Mouse (Mus musculus) frontal cortex, postnatal 10 days (tissue): ENCODE data around the gene Angptl8.

Experiments
- DNase-seq, 2 experiments: peaks; one replicate each; pipeline ENCODE4 v3.0.0; 2022; ENCODE audit warnings: low spot score in 2 of 2, mixed read lengths in 1 of 2

The Angptl8 gene

DNA sequence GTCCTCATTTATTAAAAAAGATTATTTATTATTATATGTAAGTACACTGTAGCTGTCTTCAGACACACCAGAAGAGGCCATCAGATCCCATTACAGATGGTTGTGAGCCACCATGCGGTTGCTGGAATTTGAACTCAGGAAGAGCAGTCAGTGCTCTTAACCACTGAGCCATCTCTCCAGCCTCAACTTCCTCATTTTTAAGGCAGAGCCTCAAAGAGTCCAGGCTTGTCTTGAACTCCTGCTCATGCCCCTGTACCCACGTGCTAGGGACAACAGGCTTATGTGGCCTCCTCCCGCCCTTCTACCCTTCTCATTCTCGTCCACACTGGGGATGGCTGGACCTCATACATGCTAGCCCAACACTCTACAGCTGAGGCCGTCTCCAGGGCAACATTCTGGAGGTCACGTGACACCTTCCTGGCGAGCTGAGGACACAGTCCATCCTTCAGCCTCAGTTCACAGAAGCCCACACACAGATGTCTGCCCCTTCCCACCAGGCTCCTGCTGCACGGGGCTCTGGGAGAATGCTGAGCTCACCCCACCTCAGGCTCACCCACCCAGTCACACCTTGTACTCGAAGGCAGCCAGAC, 18.5 kb upstream of the Angptl8 start:
- no peak for DNase-seq

DNA sequence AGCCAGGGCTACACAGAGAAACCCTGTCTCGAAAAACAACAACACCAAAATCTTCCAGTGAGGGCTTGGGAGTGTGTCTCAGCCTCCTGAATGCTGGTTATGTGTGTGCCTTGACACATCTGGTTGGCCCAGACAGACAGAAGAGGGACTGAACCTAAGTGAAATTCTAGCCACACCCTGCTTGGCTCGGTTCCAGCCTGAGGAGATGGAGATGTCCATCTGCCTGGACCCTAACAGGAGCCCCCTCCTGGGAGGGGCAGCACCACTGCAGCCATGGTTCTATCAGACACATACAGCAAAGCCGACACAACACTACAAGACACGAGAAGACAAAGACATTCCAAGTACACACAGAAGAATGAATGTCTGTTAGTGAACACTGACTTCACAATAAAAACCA, 17.2 kb upstream of the Angptl8 start:
- DNase-seq = no peak

DNA sequence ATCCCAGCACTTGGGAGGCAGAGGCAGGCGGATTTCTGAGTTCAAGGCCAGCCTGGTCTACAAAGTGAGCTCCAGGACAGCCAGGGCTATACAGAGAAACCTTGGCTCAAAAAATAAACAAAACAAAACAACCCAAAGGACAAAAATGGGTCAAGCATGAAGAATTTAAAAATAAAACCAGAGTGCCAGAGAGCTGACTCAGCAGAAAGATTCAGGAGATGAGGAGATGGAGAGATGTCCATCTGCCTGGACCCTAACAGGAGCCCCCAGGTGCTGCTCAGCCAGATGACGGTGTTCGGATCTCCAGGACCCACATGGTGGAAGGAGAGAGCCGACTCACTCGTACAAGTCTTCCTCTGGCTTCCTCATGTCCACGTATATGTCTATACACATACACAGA, 16.7 kb upstream of the Angptl8 start:
- DNase-seq = no peak

DNA sequence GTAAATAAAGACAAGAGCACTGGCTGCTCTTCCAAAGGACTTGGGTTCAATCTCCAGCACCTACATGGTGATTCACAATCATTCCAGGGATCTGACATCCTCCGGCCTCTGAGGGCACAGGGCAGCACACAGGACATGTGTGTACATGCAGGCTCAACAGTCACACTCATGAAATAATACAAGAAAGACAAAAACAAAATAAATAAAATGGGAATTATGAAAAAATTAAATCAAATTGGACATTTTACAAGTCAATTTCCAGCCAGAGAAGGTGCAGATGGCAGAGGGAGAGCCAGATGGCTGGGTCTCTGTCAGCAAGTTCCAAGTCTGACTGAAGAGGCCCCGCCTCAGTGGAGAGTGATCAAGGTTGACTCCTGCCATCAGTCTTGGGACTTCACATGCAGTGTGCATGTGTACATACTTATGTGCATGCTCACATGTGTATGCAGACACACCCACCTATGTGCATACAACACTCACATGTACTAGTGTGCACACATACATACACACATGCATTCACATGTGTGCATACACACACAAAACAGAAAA, 16.1 kb upstream of the Angptl8 start:
- no peak for DNase-seq

DNA sequence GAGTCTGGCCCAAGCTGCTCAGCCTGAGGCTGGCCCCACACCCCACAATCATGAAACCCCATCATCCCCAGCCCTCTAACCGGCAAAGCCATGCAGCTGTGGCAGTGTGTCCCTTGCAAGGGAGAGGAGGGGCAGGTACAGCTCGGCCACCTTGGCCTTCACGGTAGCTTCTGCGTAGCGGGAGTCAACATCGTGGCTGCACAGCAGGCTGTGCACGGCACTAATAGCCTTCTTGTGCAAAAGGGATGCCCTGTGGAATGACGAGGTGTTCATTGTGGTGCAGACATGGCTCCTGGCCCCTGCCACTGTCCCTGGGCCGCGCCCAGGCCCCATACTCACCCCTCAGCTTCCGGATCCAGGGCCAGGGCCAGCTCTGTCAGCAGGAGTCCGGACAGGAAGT, 15.1 kb upstream of the Angptl8 start:
- no peak for DNase-seq

DNA sequence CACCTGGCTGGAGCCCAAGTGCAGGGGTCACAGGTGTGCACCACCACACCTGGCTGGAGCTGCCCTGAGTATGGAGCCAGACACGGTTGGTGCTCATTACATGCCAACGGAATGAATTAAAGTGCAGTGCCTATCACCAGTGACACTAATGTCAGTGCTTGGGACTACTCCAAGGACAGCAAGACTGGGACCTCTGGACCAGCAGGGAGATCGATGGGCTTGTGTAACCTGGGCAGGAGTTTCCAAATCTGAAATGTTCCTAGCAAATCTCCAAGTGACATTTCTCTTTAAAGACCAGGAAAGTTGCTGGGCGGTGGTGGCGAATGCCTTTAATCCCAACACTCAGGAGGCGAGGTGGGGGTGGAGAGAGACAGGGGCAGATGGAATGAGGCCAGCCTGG, 12.6 kb upstream of the Angptl8 start:
- no peak for DNase-seq

DNA sequence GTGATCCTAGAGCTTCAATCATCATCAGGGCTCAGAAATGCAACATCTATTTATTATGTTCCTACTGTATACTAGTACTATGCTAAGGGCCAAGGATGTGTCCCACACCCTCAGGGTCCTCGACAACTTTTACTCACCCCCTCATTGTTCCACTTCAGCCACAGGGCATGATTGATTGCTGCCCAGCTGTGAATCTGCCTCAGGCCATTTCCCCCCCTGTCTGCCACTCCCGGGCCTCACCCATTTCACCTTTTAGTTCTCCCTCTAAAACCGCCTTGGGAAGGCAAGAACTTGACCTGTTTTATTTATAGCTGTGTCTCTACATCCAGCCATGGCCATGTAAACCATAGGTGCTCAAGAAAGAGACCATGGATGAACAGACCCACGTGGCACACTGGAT, 11.4 kb upstream of the Angptl8 start:
- no peak for DNase-seq

DNA sequence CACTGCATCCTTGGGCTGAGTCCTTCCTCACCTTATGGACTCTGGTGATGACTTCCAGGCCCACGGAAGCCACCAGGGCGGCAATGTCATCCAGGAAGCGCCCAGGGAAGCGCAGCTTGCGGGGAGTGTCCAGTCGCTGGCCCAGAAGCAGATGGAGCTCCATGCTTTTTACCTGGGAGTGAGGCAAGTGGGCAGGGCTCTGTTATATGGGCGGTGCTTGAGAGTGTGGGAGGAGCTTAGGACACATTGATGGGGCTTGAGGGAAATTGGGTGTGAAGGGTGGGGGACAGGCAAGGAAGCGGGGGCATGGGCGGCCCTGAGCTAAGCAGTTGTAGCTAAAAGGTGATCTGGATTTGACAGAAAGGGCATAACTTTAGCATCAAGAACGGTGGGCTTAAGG, 10.9 kb upstream of the Angptl8 start:
- DNase-seq = no peak

DNA sequence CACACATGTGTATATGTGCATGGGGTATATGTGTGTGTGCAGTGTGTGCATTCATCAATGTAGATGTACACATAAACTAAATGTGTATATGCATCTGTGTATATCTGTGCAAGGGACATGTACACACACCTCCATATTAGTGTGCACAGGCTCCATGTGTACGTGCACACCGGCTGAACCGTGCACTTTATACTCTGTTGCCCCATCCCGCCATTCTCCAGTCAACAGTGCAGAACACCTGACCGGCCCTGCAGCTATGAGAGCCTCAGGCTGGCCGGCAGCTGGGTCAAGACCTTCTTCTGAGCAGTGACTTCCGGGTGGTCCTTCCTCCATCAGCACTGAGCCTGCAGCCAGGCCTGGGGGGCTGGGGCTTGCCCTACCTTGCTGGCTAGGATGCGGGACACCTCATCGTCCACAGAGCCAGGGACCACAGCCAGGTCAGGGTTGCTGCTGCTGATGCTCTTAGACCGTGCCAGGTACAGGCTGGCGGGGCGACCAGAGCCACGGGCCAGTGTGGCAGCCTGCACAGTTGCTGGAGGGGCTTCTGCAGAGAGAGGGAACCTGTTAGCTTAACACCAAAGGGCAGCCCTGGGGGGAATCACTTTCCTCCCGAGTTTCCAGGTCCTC, 5.4 kb upstream of the Angptl8 start:
- no peak for DNase-seq

DNA sequence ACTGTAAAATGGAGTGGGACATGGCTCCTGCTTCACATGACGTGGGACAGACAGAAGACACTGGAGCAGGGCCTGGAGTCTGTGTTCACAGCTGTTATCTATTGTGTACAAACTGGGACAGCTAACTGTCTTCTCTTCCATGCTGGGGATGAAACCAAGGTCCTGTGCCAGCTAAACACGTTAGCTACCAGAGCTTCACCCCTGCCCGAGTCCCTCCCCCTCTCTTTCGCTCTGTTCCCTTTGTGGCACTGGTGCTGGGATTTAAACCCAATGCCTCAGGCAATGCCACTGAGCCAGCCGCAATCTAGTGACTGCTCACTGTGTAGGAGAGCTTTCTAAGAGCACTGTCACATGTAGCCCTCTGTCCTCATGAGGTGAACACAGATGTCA, 4.9 kb upstream of the Angptl8 start:
- no peak for DNase-seq

DNA sequence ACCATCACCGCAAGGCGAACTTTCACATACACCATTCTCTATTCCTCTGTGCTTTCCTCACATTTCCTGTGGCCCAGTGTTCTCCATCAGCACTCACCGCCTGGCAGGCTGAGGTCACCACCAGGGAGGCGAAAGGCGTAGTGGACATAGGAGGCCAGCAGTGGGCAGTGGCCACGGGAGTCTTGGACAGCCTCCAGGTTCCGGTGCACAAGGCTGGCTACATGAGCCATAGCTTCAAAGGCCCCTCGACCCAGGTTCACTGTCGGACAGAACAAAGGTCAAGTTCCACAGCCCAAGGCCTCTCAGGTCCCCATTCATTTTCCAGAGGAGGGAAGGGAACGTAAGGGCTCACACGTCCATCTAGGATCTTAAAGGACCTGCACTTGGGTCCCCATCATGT, 4.4 kb upstream of the Angptl8 start:
- no peak for DNase-seq

DNA sequence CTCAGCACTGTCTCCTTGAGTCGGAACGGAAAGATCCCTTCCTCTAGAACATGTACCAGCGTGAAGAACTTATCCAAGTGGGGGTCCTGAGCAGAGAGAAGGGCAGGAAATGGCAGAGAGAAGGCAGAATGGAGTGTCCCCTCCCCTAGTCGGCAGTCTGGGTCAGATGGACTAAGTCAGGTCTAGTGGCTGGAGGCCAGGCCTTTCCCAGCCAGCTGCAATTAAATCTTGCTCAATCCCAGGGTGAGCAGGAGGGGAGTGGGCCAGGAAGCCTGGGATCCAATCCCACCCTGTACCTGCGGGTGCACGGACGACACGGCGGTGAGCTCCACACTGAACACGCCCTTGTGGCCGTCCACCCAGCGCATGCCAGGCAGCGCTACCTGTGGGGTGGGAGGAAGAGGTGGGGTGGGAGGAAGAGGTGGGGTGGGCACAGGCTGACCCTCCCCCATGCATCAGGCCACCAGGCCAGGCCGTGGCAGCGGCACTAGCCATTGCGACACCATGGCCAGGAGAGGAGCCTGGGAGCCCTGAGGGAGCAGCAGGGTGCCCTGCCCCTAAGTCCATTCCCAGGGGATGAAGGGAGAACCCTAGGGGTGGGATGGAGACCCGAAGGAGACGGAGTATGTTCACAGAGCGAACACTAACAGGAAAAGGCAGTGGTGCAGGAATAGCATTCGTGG, 3.6 kb upstream of the Angptl8 start:
- DNase-seq = no peak

DNA sequence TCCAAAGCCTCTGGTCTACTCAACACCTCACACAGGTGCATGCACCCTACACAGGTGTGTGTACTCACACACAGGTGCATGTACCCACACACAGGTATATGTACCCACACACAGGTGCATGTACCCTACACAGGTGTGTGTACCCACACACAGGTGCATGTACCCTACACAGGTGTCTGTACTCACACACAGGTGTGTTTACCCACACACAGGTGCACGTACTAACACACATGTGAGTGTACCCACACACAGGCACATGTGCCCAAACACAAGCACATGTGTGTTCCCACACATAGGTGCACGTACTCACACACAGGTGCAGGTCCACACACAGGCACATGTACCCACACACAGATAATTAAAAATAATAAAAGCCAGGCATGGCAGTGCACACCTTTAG, 2.4 kb downstream of the Angptl8 start:
- DNase-seq = no peak

DNA sequence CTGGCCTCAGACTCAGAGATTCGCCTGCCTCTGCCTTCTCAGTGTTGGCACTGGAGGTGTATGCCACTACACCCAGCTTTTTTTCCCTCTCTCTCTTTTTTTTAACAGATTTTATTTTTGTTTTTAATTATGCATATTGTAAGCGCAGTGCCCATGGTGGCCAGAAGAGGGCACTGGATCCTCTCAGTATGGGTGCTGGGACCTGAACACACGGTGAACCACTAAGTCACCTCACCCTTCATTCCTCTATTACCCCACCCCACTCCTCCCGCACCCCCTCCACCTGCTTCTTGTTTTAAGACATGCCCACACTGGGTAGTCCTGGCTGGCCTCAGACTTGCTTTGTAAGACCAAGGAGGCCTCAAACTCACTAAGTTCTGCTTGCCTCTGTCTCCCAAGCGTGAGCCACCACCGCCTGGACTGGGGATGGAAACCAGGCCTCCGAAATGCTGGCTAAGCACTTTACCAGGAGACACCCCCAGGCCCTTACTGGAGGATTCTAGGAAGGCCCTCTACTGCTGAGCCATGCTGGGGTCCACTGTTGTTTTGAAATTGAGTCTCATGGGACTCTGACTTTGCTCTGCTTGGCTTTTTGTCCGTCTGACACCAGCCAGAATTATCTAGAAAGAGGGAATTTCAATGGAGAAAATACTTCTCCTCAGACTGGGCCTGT, 4.9 kb downstream of the Angptl8 start:
- DNase-seq = no peak

DNA sequence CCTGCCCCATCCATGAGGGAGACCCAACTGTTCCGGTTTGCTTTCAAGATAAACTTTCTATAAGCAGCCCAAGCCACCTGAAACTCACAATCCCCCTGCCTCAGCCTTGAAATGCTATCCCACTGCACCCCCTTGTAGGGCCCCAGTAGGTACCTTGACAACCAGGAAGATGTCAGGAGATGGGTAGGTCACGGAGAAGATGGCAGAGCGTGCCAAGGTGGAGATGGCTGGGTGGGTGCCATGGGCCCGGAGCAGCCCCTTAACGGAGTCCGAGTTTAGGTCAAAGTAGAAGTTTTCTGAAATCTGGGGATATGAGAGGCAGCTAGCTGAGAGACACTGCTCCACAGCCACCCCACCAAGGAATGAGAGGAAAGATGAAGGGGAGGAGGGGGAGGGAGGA, 6.0 kb downstream of the Angptl8 start:
- no peak for DNase-seq

DNA sequence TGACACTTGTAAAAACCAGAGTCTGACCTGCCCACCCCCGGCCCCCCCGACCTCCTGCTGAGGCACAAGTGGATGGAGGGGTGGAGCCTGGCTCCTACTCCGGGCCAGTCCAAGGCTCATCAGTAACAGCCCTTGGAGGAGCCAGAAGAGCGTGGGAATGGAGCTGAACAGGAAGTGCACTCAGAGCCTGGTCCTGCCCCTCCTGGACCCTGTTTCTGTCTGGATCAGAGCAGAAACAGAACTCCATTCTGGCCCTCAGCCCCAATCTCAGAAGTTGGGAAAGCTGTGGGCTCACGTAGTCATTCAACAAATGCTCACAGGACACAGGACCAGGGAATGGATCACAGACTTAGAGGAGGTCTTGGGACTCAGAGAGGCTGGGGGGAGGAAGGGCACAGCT, 7.1 kb downstream of the Angptl8 start:
- DNase-seq = no peak

DNA sequence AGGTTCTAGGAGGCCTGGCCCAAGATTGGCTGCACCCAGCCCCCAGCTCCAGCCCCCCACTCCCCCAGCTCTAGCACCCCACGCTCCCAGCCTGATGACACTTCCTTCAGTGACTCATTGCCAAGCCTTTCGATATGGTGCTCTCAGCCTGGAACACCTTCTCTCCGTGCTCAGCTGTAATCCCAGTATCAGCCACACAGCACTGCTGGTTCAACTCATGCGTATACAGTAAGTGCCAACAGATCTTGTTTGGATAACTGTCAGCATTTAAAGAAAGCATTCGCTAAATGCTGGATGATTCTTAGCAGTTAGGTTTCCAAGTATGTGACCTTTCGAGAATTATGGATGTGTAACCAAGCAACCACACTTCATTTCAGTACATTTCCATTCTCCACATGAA, 7.8 kb downstream of the Angptl8 start:
- no peak for DNase-seq

DNA sequence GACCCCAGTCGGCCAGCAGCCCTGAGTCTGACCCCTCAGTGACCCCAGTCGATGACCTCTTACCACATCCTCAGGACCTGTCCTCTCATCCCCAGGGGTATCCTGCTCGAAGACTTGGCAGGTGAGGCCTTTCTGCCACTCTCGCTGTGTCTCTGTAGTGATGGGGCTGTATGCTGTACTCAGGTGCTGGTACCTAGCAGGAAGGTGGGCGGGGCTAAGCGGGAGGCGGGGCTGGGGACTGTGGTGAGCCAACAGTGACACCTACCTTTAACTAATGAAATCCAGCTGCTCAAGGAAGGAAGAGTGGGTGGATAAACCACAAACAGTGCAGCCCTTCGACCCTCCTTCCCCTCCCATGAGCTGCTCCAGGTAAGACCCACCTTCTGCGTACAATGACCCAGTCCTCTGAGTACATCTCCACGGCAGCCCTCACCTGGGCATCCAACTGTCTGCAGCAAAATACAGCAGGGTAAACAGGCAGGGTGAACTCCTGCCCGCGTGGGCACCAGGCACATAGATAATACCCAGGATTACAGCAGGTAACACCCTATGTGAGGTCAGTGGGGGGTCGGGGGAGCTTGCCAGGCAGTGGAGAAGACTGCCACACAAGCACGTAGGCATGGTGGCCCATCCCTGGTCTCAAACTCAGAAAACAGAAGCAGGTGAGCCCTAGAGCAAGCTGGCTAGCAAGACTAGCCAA, 10.2 kb downstream of the Angptl8 start:
- no peak for DNase-seq

DNA sequence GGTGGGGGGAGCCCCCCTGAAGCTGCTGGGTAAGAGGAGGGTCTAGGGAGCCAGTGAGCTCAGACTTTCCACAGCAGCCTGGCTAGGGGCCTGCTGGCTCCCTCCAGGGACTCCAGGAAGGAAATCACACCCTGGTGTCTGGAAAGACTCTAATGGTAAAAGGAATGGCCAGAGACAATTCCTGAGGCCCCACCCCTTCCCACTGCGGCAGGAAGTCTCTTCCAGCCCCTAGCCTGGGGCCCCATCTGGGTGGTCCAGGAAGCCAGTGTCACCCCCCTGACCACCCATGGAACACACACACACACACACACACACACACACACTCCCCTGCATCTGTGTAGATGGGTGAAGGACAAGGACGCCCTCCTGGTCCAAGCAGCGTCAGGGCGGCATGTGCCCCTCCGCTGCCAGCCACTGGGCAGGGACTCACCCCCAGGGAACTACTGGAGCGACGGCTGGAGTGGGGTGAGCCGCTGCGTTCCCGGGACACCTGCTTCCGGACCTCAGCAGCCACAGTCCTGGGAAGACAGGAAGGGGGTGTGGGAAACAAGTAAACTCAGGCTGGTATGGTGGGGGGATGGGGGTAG, 11.5 kb downstream of the Angptl8 start:
- DNase-seq = no peak

DNA sequence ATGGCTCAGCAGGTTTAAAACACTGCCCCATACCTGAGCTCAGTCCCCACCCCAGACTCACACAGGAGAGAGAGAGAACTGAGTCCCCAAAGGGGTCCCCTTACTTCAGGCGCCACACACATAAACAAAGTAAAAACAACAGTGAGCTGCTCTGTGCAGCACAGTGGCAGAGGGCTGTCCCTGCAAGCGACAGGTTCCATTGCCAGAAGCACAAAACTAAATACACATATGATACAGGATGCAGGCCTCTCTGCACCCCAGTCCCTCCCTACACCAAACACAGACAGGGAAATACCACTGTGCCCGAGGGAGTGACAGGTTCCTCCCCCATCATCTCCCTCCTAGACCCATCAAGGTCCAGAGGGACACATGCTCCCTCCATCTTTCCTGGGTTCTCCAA, 12.1 kb downstream of the Angptl8 start:
- DNase-seq = no peak

DNA sequence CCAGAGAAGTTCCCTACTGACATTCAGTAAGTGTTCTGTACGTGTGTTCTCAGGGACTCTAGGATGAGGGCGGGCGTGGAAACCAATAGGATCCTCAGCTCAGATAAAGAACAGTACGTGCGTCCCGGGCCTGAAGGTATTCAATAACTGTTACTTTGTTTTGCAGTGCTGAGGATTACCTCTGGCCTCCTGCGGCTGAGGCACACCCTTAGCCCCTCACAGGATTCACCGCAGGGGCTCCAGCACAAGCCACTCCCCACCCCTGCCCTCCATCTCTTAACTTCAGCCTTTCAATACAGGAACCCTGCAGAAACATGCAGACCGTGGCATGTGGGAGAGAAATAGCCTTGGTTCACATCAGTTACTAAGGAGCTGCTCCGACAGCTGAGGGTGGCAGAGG, 12.6 kb downstream of the Angptl8 start:
- no peak for DNase-seq
